Mouse (Mus musculus): ENCODE results near the gene Astn1.

DNA sequence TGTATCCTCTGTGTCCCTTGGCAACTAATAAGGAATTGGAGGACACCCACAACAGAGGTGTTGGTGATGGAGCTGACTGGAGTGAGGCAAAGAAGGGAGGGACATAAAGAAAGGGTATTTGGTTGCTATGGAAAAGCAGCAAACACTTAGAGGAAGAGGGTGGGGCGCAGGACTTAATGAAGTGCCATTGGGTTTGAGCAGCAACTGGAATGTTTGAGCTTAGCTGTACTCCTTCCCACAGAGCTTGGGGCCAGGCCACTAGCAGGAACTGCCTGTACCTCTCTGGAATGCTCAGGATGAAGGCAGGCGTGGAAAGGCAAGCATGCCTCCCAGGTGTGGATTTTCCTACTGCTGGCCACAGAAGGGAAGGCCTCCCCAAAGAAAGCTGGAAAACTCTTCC lies 337.2 kb downstream of the Astn1 start:
- TF ChIP-seq CTCF (IDR thresholded peaks at IDR 0.05; ENCODE audit: control insufficient read depth, insufficient read depth, insufficient replicate concordance, low read depth, low read length) (no peak), POLR2A (IDR thresholded peaks at IDR 0.05; ENCODE audit: control insufficient read depth, low read depth, low read length) (no peak)
